Mouse (Mus musculus) CH12.LX (cell line): Measurements from ENCODE around the gene Mybph. TPM values are rescaled to one million over a fixed set of nuclear protein-coding genes. Genes with fewer than 3 reads are reported as not detected.

Experiments
- DNase-seq: peaks from one replicate; pipeline ENCODE4 v3.0.0-alpha.2; 2013; ENCODE audit errors: extremely low read depth
- H3K27ac ChIP-seq: 2 replicates; pipeline ENCODE4 v1.5.1; 2012; ENCODE audit warnings: low read depth, mild to moderate bottlenecking, control low read depth, moderate library complexity; ENCODE audit not compliant: insufficient read depth
- H3K27me3 ChIP-seq: replicated peaks from 2 replicates; pipeline ENCODE3; 2012; ENCODE audit warnings: inconsistent platforms
- H3K36me3 ChIP-seq, 2 experiments: replicated peaks in 1 of 2; 2 replicates each; pipeline versions ENCODE3 to v1.6.1; 2012; ENCODE audit warnings: inconsistent platforms in 1 of 2, low read length in 1 of 2, mild to moderate bottlenecking in 1 of 2, mixed read lengths in 1 of 2, moderate library complexity in 1 of 2; ENCODE audit not compliant: control insufficient read depth in 1 of 2, insufficient read depth in 1 of 2
- H3K4me1 ChIP-seq, 2 experiments: 2 replicates each; pipeline ENCODE4 v1.6.1; 2012; ENCODE audit warnings: inconsistent platforms in 1 of 2, moderate library complexity in 1 of 2; ENCODE audit not compliant: insufficient read depth in 2 of 2, control insufficient read depth in 1 of 2
- H3K4me2 ChIP-seq: 2 replicates; pipeline ENCODE4 v1.6.1; 2012; ENCODE audit warnings: low read depth, mild to moderate bottlenecking, control low read depth; ENCODE audit not compliant: poor library complexity, insufficient read depth, severe bottlenecking
- H3K4me3 ChIP-seq, 3 experiments: fragments of 150-350 bp in 1 of 3; sonication (generic) in 1 of 3; replicated peaks in 1 of 3; 2 replicates each; pipeline versions ENCODE3 to v1.5.1; 2011 to 2012; ENCODE audit warnings: low read depth in 2 of 3, low read length in 2 of 3, mild to moderate bottlenecking in 2 of 3, moderate library complexity in 2 of 3, control low read depth in 1 of 3, improper control_type of control experiment in 1 of 3, inconsistent platforms in 1 of 3, mixed read lengths in 1 of 3; ENCODE audit not compliant: poor library complexity in 1 of 3
- H3K79me2 ChIP-seq: replicated peaks from 2 replicates; pipeline ENCODE4 v1.6.1; 2012; ENCODE audit warnings: mild to moderate bottlenecking, moderate library complexity; ENCODE audit not compliant: control insufficient read depth, poor library complexity, insufficient read depth, severe bottlenecking; ENCODE audit errors: extremely low read depth
- H3K9ac ChIP-seq: 2 replicates; pipeline ENCODE4 v1.6.1; 2012; ENCODE audit warnings: low read depth, mild to moderate bottlenecking, control low read depth, moderate library complexity; ENCODE audit not compliant: insufficient read depth
- H3K9me3 ChIP-seq: replicated peaks from 2 replicates; pipeline ENCODE3; 2012; ENCODE audit warnings: low read length, inconsistent platforms, mixed read lengths
- BHLHE40 ChIP-seq: IDR thresholded peaks from 2 replicates; pipeline ENCODE4 v1.6.1; 2011; ENCODE audit warnings: mild to moderate bottlenecking, low read depth, low read length, improper control_type of control experiment
- CHD2 ChIP-seq: IDR thresholded peaks from 2 replicates; pipeline ENCODE4 v1.6.1; 2011; ENCODE audit warnings: low read length, improper control_type of control experiment
- E2F4 ChIP-seq: IDR thresholded peaks from 2 replicates; pipeline ENCODE4 v1.6.1; 2011; ENCODE audit warnings: low read depth, low read length, improper control_type of control experiment; ENCODE audit not compliant: insufficient replicate concordance
- ELF1 ChIP-seq: IDR thresholded peaks from 2 replicates; pipeline ENCODE4 v1.6.1; 2014; ENCODE audit warnings: low read depth, mild to moderate bottlenecking, inconsistent platforms, low read length, improper control_type of control experiment
- ETS1 ChIP-seq: conservative IDR thresholded peaks from 2 replicates; pipeline ENCODE4 v1.6.1; 2012; ENCODE audit warnings: low read depth, mild to moderate bottlenecking, inconsistent platforms, low read length, improper control_type of control experiment, moderate library complexity
- JUN ChIP-seq: IDR thresholded peaks from 2 replicates; pipeline ENCODE4 v1.6.1; 2011; ENCODE audit warnings: low read depth, mild to moderate bottlenecking, low read length, improper control_type of control experiment, moderate library complexity; ENCODE audit not compliant: insufficient read depth
- JUND ChIP-seq: conservative IDR thresholded peaks from 2 replicates; pipeline ENCODE4 v1.6.1; 2011; ENCODE audit warnings: low read depth, low read length, improper control_type of control experiment
- MAFK ChIP-seq: IDR thresholded peaks from 2 replicates; pipeline ENCODE4 v1.6.1; 2011; ENCODE audit warnings: low read length, improper control_type of control experiment; ENCODE audit not compliant: insufficient replicate concordance
- MAZ ChIP-seq: IDR thresholded peaks from 2 replicates; pipeline ENCODE4 v1.6.1; 2012; ENCODE audit warnings: low read depth, mild to moderate bottlenecking, inconsistent platforms, low read length, improper control_type of control experiment, moderate library complexity
- MXI1 ChIP-seq: IDR thresholded peaks from 2 replicates; pipeline ENCODE4 v1.6.1; 2011; ENCODE audit warnings: mild to moderate bottlenecking, low read depth, low read length, improper control_type of control experiment
- MYC ChIP-seq: IDR thresholded peaks from 2 replicates; pipeline ENCODE4 v1.6.1; 2011; ENCODE audit warnings: low read depth, mild to moderate bottlenecking, improper control_type of control experiment, low read length
- POLR2AphosphoS2 ChIP-seq: IDR thresholded peaks from 2 replicates; pipeline ENCODE4 v1.6.1; 2011; ENCODE audit warnings: low read depth, low read length, improper control_type of control experiment
- RAD21 ChIP-seq: IDR thresholded peaks from 2 replicates; pipeline ENCODE4 v1.6.1; 2011; ENCODE audit warnings: low read depth, mild to moderate bottlenecking, low read length, improper control_type of control experiment, moderate library complexity
- SMC3 ChIP-seq: IDR thresholded peaks from 2 replicates; pipeline ENCODE4 v1.6.1; 2011; ENCODE audit warnings: low read depth, low read length, improper control_type of control experiment
- TBP ChIP-seq: conservative IDR thresholded peaks from 2 replicates; pipeline ENCODE4 v1.6.1; 2011; ENCODE audit warnings: low read depth, low read length, improper control_type of control experiment
- USF2 ChIP-seq: conservative IDR thresholded peaks from 2 replicates; pipeline ENCODE4 v1.6.1; 2011; ENCODE audit warnings: low read depth, low read length, improper control_type of control experiment
- ZKSCAN1 ChIP-seq: IDR thresholded peaks from 2 replicates; pipeline ENCODE4 v1.6.1; 2012; ENCODE audit warnings: low read depth, inconsistent platforms, low read length, improper control_type of control experiment, borderline replicate concordance
- dilution Hi-C: fragments of 300-500 bp; cut with MboI; formaldehyde crosslinking; loops from 2 replicates; pipeline ENCODE4 v1.14.3; 2020; ENCODE audit warnings: low sequenced_read_pairs; ENCODE audit not compliant: extremely low pct_unique_long_range_greater_than_20kb, extremely low pct_ligation_motif_present
- in situ Hi-C: fragments of 300-500 bp; cut with MboI; formaldehyde crosslinking; loops from 3 replicates; pipeline ENCODE4 v1.14.3; 2019; ENCODE audit warnings: low sequenced_read_pairs, low pct_ligation_motif_present, low pct_unique_long_range_greater_than_20kb, mixed read lengths
- polyA plus RNA-seq: library from polyadenylated mRNA; unstranded; fragments of >175 nt; gene quantifications from 2 replicates; pipeline ENCODE4 v1.2.1, GENCODE M21; 2012; ENCODE audit warnings: low read depth; ENCODE audit not compliant: insufficient read length
- total RNA-seq, 2 experiments: library from RNA; depleted of rRNA; stranded (reverse); fragments of 300-350 nt in 1 of 2; fragments of >200 nt in 1 of 2; gene quantifications; 2 replicates each; pipeline ENCODE4 v1.2.3; 2012 to 2014

Mybph gene
- total and polyA plus RNA-seq, 3 experiments, result 0.25 to 3.0 (median 0.51) TPM

DNA sequence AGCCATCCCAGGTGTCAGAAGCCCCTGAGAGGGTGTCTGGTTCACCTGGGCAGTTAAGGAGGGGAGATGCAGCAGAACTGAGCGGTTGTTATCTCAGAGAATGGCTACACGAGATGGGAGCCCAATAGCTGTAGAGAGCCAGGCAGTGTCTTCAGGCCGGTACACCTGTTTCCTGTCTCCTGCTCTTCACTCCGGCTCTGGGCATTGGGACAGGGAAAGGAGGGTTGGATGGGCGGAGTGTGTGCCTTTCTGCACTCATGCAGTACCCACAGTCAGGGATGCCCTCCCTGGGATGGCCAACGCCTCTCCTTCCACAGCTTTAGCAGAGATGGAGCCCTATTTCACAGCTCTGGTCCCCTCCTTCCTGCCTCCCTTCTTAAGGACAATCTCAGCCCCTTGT lies 17.8 kb downstream of the Mybph start:
- no peak for TF ChIP-seq ZKSCAN1
- TF ChIP-seq ELF1, result no peak
- TF ChIP-seq ETS1, result no peak
- TF ChIP-seq E2F4, result no peak
- no peak for TF ChIP-seq MAZ
- no peak for TF ChIP-seq JUN
- no peak for TF ChIP-seq TBP
- TF ChIP-seq MYC, result no peak
- TF ChIP-seq BHLHE40, result no peak
- TF ChIP-seq POLR2AphosphoS2, result no peak
- no peak for TF ChIP-seq CHD2
- no peak for TF ChIP-seq MXI1
- TF ChIP-seq JUND, result no peak
- no peak for TF ChIP-seq MAFK
- TF ChIP-seq USF2, result no peak
- TF ChIP-seq, all 38 proteins: peak for 0
- Histone ChIP-seq H3K27ac (no peak overlapping the region), H3K4me2 (no peak overlapping the region), H3K79me2 (no peaks in the 10 kb centered on the region), H3K4me1 (peaks cover 0 to 15% of the 10 kb centered on the region in 2 experiments; a peak in 2 of 4 replicates), H3K27me3 (no peaks in the 10 kb centered on the region), H3K9ac (no peak overlapping the region), H3K9me3 (peaks cover 9% of the 10 kb centered on the region), H3K36me3 (no peaks in the 10 kb centered on the region), H3K4me3 (no peak overlapping the region)
- in situ Hi-C loops (no loop called here), dilution Hi-C loops (no loop called here)
- DNase-seq, result no peak

- Histone ChIP-seq H3K36me3 (no peaks in the 10 kb centered on the region), H3K9me3 (peaks cover 9% of the 10 kb centered on the region), H3K4me1 (peaks cover 0 to 17% of the 10 kb centered on the region in 2 experiments; a peak in 2 of 4 replicates), H3K4me3 (no peak overlapping the region), H3K4me2 (no peak overlapping the region), H3K27me3 (no peaks in the 10 kb centered on the region), H3K27ac (no peak overlapping the region), H3K79me2 (no peaks in the 10 kb centered on the region), H3K9ac (no peak overlapping the region)
- no peak for DNase-seq
- dilution Hi-C loops, result no loop called here
- in situ Hi-C loops, result no loop called here
- TF ChIP-seq MYC (no peak), SMC3 (no peak), RAD21 (no peak)
Observed at GRCm38 (mm10) chr1:134211631-134212030, 18.4 kb downstream of the Mybph start.
